Comparison of ENCODE assay signal across 8 mouse cellular contexts in the genomic region with DNA sequence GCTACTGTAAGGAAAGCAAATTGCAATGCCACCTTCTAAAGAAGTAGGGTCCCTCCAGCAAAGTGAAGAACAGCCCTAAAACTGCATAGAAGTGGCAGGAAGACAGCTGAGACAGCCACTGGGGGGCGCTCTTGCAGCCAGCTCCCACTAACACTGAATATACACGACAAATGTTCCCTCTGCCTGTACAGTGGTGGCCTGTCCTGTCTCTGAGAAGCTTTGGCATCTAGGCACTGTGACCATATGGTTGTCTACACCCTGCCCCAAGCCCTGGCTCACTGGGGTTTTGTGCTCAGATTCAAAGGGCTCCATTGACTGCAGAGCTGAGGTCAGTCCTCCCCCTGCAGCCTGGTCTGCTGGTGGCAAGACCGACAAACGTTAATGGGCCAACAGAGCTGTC. TPM values are rescaled to one million over a fixed set of nuclear protein-coding genes. Genes with fewer than 3 reads are reported as not detected.
DNase-seq lines count a peak whose midpoint lies in the region; ATAC-seq lines count a peak whose summit lies in the region.

No protein-coding gene starts in this region.

- no peak overlapping the region for H3K4me2 ChIP-seq in embryonic facial prominence, embryonic 15.5 days (replicated peaks)
- H3K4me2 ChIP-seq in kidney, embryonic 14.5 days (replicated peaks; ENCODE audit: low read depth, low read length), result no peak overlapping the region
- no peak overlapping the region for H3K4me2 ChIP-seq in limb, embryonic 15.5 days

- no peaks in the 10 kb centered on the region for H3K9me3 ChIP-seq in heart, embryonic 10.5 days
- no peaks in the 10 kb centered on the region for H3K9me3 ChIP-seq in embryonic facial prominence, embryonic 15.5 days (replicated peaks)
- H3K9me3 ChIP-seq in kidney, embryonic 14.5 days (ENCODE audit: control insufficient read depth, low read length), result no peaks in the 10 kb centered on the region
- no peaks in the 10 kb centered on the region for H3K9me3 ChIP-seq in limb, embryonic 15.5 days

- H3K4me3 ChIP-seq in heart, embryonic 10.5 days, result no peak overlapping the region
- H3K4me3 ChIP-seq in embryonic facial prominence, embryonic 15.5 days (replicated peaks), result no peak overlapping the region
- no peak overlapping the region for H3K4me3 ChIP-seq in kidney, embryonic 14.5 days (ENCODE audit: low read length)
- H3K4me3 ChIP-seq in limb, embryonic 15.5 days, result no peak overlapping the region

- H3K9ac ChIP-seq in embryonic facial prominence, embryonic 15.5 days, result no peak overlapping the region
- 0 out of 2 replicates have a peak overlapping the region, but pooled peaks have one; percentile 12 for H3K9ac ChIP-seq in kidney, embryonic 14.5 days (ENCODE audit: low read depth, low read length)
- no peak overlapping the region for H3K9ac ChIP-seq in limb, embryonic 15.5 days

- H3K36me3 ChIP-seq in heart, embryonic 10.5 days, result peaks cover 35% of the 10 kb centered on the region
- H3K36me3 ChIP-seq in embryonic facial prominence, embryonic 15.5 days, result peaks cover 25% of the 10 kb centered on the region
- peaks cover 23% of the 10 kb centered on the region for H3K36me3 ChIP-seq in kidney, embryonic 14.5 days (ENCODE audit: control insufficient read depth, insufficient read depth, low read length)
- H3K36me3 ChIP-seq in limb, embryonic 15.5 days, result peaks cover 31% of the 10 kb centered on the region

- 19% methylated on average over 4 of the region's 4 CpGs for WGBS in heart, embryonic 10.5 days
- 16% methylated on average over 4 of the region's 4 CpGs for WGBS in embryonic facial prominence, embryonic 15.5 days
- WGBS in kidney, embryonic 14.5 days, result 2% methylated on average over 4 of the region's 4 CpGs
- 24% methylated on average over 4 of the region's 4 CpGs for WGBS in limb, embryonic 15.5 days

- ATAC-seq in embryonic facial prominence, embryonic 15.5 days (ENCODE audit: insufficient number of reproducible peaks, low FRiP score, low TSS enrichment, low read depth), result no peak
- no peak for ATAC-seq in kidney, embryonic 14.5 days (ENCODE audit: low FRiP score, low TSS enrichment)
- no peak for ATAC-seq in limb, embryonic 15.5 days (ENCODE audit: insufficient number of reproducible peaks, low FRiP score, low TSS enrichment, low read depth)

- peak overlapping the region; percentile 92 for H3K27ac ChIP-seq in heart, embryonic 10.5 days
- 0 out of 2 replicates have a peak overlapping the region, but pooled peaks have one; percentile 72 for H3K27ac ChIP-seq in embryonic facial prominence, embryonic 15.5 days (replicated peaks)
- peak overlapping the region; percentile 80 for H3K27ac ChIP-seq in kidney, embryonic 14.5 days (ENCODE audit: low read depth, low read length)
- peak overlapping the region; percentile 30; the same call in 1 of the 2 replicates for H3K27ac ChIP-seq in limb, embryonic 15.5 days

- peaks cover 74% of the 10 kb centered on the region for H3K4me1 ChIP-seq in heart, embryonic 10.5 days
- peaks cover 44% of the 10 kb centered on the region for H3K4me1 ChIP-seq in embryonic facial prominence, embryonic 15.5 days
- peaks cover 48% of the 10 kb centered on the region for H3K4me1 ChIP-seq in kidney, embryonic 14.5 days (ENCODE audit: control insufficient read depth, insufficient read depth, low read length)
- peaks cover 47% of the 10 kb centered on the region for H3K4me1 ChIP-seq in limb, embryonic 15.5 days

- DNase-seq in heart, embryonic 10.5 days (ENCODE audit: low spot score), result no peak
- no peak for DNase-seq in heart, adult 8-10 months (ENCODE audit: low spot score)
- peak; percentile 52 for DNase-seq in T-cell, adult 2 months (ENCODE audit: low spot score)
- DNase-seq in retina, adult 2 months (ENCODE audit: low read depth, low spot score), result peak; percentile 9
- DNase-seq in ovary, postnatal 10 days (ENCODE audit: low spot score), result no peak

- H3K27me3 ChIP-seq in heart, embryonic 10.5 days (ENCODE audit: insufficient read depth, poor library complexity, severe bottlenecking), result no peaks in the 10 kb centered on the region
- H3K27me3 ChIP-seq in embryonic facial prominence, embryonic 15.5 days, result no peaks in the 10 kb centered on the region
- H3K27me3 ChIP-seq in kidney, embryonic 14.5 days (ENCODE audit: control insufficient read depth, insufficient read depth, low read length), result no peaks in the 10 kb centered on the region
- no peaks in the 10 kb centered on the region for H3K27me3 ChIP-seq in limb, embryonic 15.5 days

RNA-seq across cellular contexts. Expression of gene Smim5, which starts 0.9 kb away (rescaled TPM):
- 13.7 and 17.9 TPM in 2 replicates for polyA plus RNA-seq in heart, embryonic 10.5 days (2016; fragmentation: Nextera tagmentation; extraction: Ambion mirVana)
- total RNA-seq in heart, adult 8-10 months (2022), result 10 to 100 TPM; 11.0 to 28.2 (median 14.6) TPM
- polyA plus RNA-seq in embryonic facial prominence, embryonic 15.5 days (2015; fragmentation: Nextera tagmentation; extraction: Ambion mirVana), result 19.6 and 23.0 TPM in 2 replicates
- 2.3 and 2.9 TPM in 2 replicates for polyA plus RNA-seq in kidney, embryonic 14.5 days (2014; fragmentation: Nextera tagmentation; extraction: Ambion mirVana)
- 19.6 and 27.4 TPM in 2 replicates for polyA plus RNA-seq in limb, embryonic 15.5 days (2015; fragmentation: Nextera tagmentation; extraction: Ambion mirVana)

RNA-seq across cellular contexts. Expression of gene Smim6, which starts 12.9 kb away (rescaled TPM):
- 1.6 and 1.7 TPM in 2 replicates for polyA plus RNA-seq in heart, embryonic 10.5 days (2016; fragmentation: Nextera tagmentation; extraction: Ambion mirVana)
- total RNA-seq in heart, adult 8-10 months (2022), result not detected
- 1.6 and 2.6 TPM in 2 replicates for polyA plus RNA-seq in embryonic facial prominence, embryonic 15.5 days (2015; fragmentation: Nextera tagmentation; extraction: Ambion mirVana)
- 9.4 and 9.6 TPM in 2 replicates for polyA plus RNA-seq in kidney, embryonic 14.5 days (2014; fragmentation: Nextera tagmentation; extraction: Ambion mirVana)
- 1.0 and 1.7 TPM in 2 replicates for polyA plus RNA-seq in limb, embryonic 15.5 days (2015; fragmentation: Nextera tagmentation; extraction: Ambion mirVana)

RNA-seq across cellular contexts. Expression of gene Sap30bp, which starts 34.2 kb away (rescaled TPM):
- 29.4 and 35.8 TPM in 2 replicates for polyA plus RNA-seq in heart, embryonic 10.5 days (2016; fragmentation: Nextera tagmentation; extraction: Ambion mirVana)
- 10 to 100 TPM; 14.7 to 21.3 (median 16.2) TPM for total RNA-seq in heart, adult 8-10 months (2022)
- 32.9 and 38.1 TPM in 2 replicates for polyA plus RNA-seq in embryonic facial prominence, embryonic 15.5 days (2015; fragmentation: Nextera tagmentation; extraction: Ambion mirVana)
- 41.4 and 48.1 TPM in 2 replicates for polyA plus RNA-seq in kidney, embryonic 14.5 days (2014; fragmentation: Nextera tagmentation; extraction: Ambion mirVana)
- 31.3 and 36.1 TPM in 2 replicates for polyA plus RNA-seq in limb, embryonic 15.5 days (2015; fragmentation: Nextera tagmentation; extraction: Ambion mirVana)

RNA-seq across cellular contexts. Expression of gene Recql5, which starts 34.4 kb away (rescaled TPM):
- polyA plus RNA-seq in heart, embryonic 10.5 days (2016; fragmentation: Nextera tagmentation; extraction: Ambion mirVana), result 20.4 and 22.3 TPM in 2 replicates
- 10 to 100 TPM in 1 of 4 experiments, 1 to 10 TPM in 3; 6.8 to 14.7 (median 8.2) TPM for total RNA-seq in heart, adult 8-10 months (2022)
- 21.4 and 23.9 TPM in 2 replicates for polyA plus RNA-seq in embryonic facial prominence, embryonic 15.5 days (2015; fragmentation: Nextera tagmentation; extraction: Ambion mirVana)
- polyA plus RNA-seq in kidney, embryonic 14.5 days (2014; fragmentation: Nextera tagmentation; extraction: Ambion mirVana), result 13.0 and 19.1 TPM in 2 replicates
- polyA plus RNA-seq in limb, embryonic 15.5 days (2015; fragmentation: Nextera tagmentation; extraction: Ambion mirVana), result 17.0 and 17.6 TPM in 2 replicates

RNA-seq across cellular contexts. Expression of gene Myo15b, which starts 40.7 kb away (rescaled TPM):
- 0.23 and 0.31 TPM in 2 replicates for polyA plus RNA-seq in heart, embryonic 10.5 days (2016; fragmentation: Nextera tagmentation; extraction: Ambion mirVana)
- under 1 TPM in 1 of 4 experiments, not detected in 3; 0.06 TPM for total RNA-seq in heart, adult 8-10 months (2022)
- 0.54 and 0.57 TPM in 2 replicates for polyA plus RNA-seq in embryonic facial prominence, embryonic 15.5 days (2015; fragmentation: Nextera tagmentation; extraction: Ambion mirVana)
- 2.8 and 5.5 TPM in 2 replicates for polyA plus RNA-seq in kidney, embryonic 14.5 days (2014; fragmentation: Nextera tagmentation; extraction: Ambion mirVana)
- polyA plus RNA-seq in limb, embryonic 15.5 days (2015; fragmentation: Nextera tagmentation; extraction: Ambion mirVana), result 0.47 TPM in 2 replicates

Comparison
In these comparisons a context has a peak if more than half of its experiments do, and no peak if none do; other contexts are left out.
1. DNase-seq: peak in T-cell, adult 2 months (single experiment) and retina, adult 2 months (single experiment); none in heart, embryonic 10.5 days (single experiment), heart, adult 8-10 months (single experiment) and ovary, postnatal 10 days (single experiment).
2. H3K27ac ChIP-seq: peak in every context shown above with its lines; median percentile 92 in heart, embryonic 10.5 days; 80 in kidney, embryonic 14.5 days; 72 in embryonic facial prominence, embryonic 15.5 days; 30 in limb, embryonic 15.5 days.